Mouse (Mus musculus) forebrain, embryonic 14.5 days (tissue): ENCODE data around the gene Rhog. TPM values are rescaled to one million over a fixed set of nuclear protein-coding genes. Genes with fewer than 3 reads are reported as not detected.
A peak's percentile ranks its signal among the peaks of the same experiment; 100 is the strongest.

Experiments
- ATAC-seq: fragments of 200-750 bp; cut with Nextera tagmentation; 2 replicates; pipeline ENCODE4 v1.8.0; 2017; ENCODE audit warnings: mild to moderate bottlenecking, moderate library complexity
- DNase-seq: peaks from one replicate; pipeline ENCODE4 v3.0.0-alpha.2; 2015; ENCODE audit warnings: low spot score
- H3K27ac ChIP-seq: fragments of 300-500 bp; sonication (generic); 2 replicates; pipeline ENCODE4 v1.5.1; 2014; ENCODE audit warnings: low read depth, mild to moderate bottlenecking, control low read depth, low read length, moderate library complexity
- H3K27me3 ChIP-seq: fragments of 300-500 bp; sonication (generic); replicated peaks from 2 replicates; pipeline ENCODE4 v1.6.1; 2014; ENCODE audit warnings: low read length, control low read depth, mixed read lengths; ENCODE audit not compliant: control insufficient read depth, insufficient read depth
- H3K36me3 ChIP-seq: fragments of 300-500 bp; sonication (generic); 2 replicates; pipeline ENCODE4 v1.6.1; 2014; ENCODE audit warnings: low read length, control low read depth; ENCODE audit not compliant: control insufficient read depth, insufficient read depth
- H3K4me1 ChIP-seq: fragments of 300-500 bp; sonication (generic); 2 replicates; pipeline ENCODE4 v1.6.1; 2014; ENCODE audit warnings: antibody characterized with exemption, low read length, control low read depth; ENCODE audit not compliant: control insufficient read depth, insufficient read depth
- H3K4me2 ChIP-seq: fragments of 300-500 bp; sonication (generic); 2 replicates; pipeline ENCODE4 v1.6.1; 2014; ENCODE audit warnings: mild to moderate bottlenecking, control low read depth, low read length
- H3K4me3 ChIP-seq: fragments of 300-500 bp; sonication (generic); 2 replicates; pipeline ENCODE4 v1.5.1; 2014; ENCODE audit warnings: low read depth, low read length, control low read depth
- H3K9ac ChIP-seq: fragments of 300-500 bp; sonication (generic); 2 replicates; pipeline ENCODE4 v1.6.1; 2014; ENCODE audit warnings: mild to moderate bottlenecking, low read length, control low read depth, moderate library complexity
- H3K9me3 ChIP-seq: fragments of 300-500 bp; sonication (generic); replicated peaks from 2 replicates; pipeline ENCODE4 v1.6.1; 2016; ENCODE audit warnings: low read length, control low read depth, mixed read lengths; ENCODE audit not compliant: control insufficient read depth
- WGBS: fragments of 180-500 bp; shearing (Covaris S2); extraction: QIAGEN DNeasy Blood & Tissue Kit; methylation state at CpG from one replicate; pipeline ENCODE4 v1.1.7; 2014; 5-methylcytosine and 5-hydroxymethylcytosine counted together
- polyA plus RNA-seq: library from polyadenylated mRNA; unstranded; fragments of >200 nt; fragmentation: Nextera tagmentation; extraction: Ambion mirVana; gene quantifications from 2 replicates; pipeline ENCODE4 v1.2.1, GENCODE M21; 2014

The Rhog gene
- polyA plus RNA-seq, 1 experiment from 2014 or later = 22.0 TPM

- DNase-seq (no peak), ATAC-seq (no peak)
- peaks cover 54% of the 10 kb centered on the region for H3K36me3 ChIP-seq
- H3K9me3 ChIP-seq = no peaks in the 10 kb centered on the region
- 95% methylated on average over 16 of the region's 16 CpGs for whole genome bisulfite sequencing
- H3K27me3 ChIP-seq = no peaks in the 10 kb centered on the region
- no peak overlapping the region for H3K4me2 ChIP-seq
- H3K9ac ChIP-seq = no peak overlapping the region
- no peaks in the 10 kb centered on the region for H3K4me1 ChIP-seq
- H3K27ac ChIP-seq = no peak overlapping the region
- H3K4me3 ChIP-seq = no peak overlapping the region
Observed at GRCm38 (mm10) chr7:102239591-102239990, 16.3 kb downstream of the Rhog start.

- H3K4me1 ChIP-seq = no peaks in the 10 kb centered on the region
- no peaks in the 10 kb centered on the region for H3K27me3 ChIP-seq
- WGBS = 92% methylated on average over 8 of the region's 8 CpGs
- no peak overlapping the region for H3K9ac ChIP-seq
- ATAC-seq (no peak), DNase-seq (no peak)
- H3K36me3 ChIP-seq = peaks cover 54% of the 10 kb centered on the region
- no peak overlapping the region for H3K4me3 ChIP-seq
- no peaks in the 10 kb centered on the region for H3K9me3 ChIP-seq
- H3K27ac ChIP-seq = no peak overlapping the region
- no peak overlapping the region for H3K4me2 ChIP-seq
Observed at GRCm38 (mm10) chr7:102238686-102239286, 17.1 kb downstream of the Rhog start.

- DNase-seq (no peak), ATAC-seq (no peak)
- Histone ChIP-seq H3K9ac (no peak overlapping the region), H3K4me3 (no peak overlapping the region), H3K36me3 (peaks cover 33% of the 10 kb centered on the region), H3K9me3 (no peaks in the 10 kb centered on the region), H3K27me3 (no peaks in the 10 kb centered on the region), H3K4me1 (no peaks in the 10 kb centered on the region), H3K27ac (no peak overlapping the region), H3K4me2 (no peak overlapping the region)
- 81% methylated on average over 4 of the region's 4 CpGs for WGBS
Observed at GRCm38 (mm10) chr7:102233059-102233458, 22.8 kb downstream of the Rhog start.

DNA sequence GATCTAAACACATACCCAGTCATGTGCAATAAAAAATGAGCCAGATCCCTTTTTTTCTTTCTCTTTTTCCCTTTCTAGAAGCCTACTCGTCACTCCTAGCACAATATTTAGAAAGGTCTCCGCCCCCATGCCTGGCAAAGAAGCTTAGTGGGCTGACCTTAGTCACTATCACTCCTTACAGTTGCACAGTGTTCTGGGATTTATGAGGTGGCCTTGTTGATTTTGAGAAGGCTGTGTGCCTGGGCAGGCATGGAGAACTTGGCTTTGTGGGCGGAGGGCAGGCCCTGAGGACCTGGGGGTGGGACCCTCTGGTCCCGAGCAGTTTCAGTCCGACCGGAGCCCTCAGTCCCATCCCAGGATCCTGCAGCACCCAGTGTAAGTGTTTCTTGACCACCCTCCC is 26.0 kb downstream of the Rhog start:
- WGBS = 91% methylated on average over 6 of the region's 6 CpGs
- H3K27ac ChIP-seq = no peak overlapping the region
- ATAC-seq = no peak
- peaks cover 8% of the 10 kb centered on the region; the same call in 1 of the 2 replicates for H3K36me3 ChIP-seq
- DNase-seq = no peak
- H3K27me3 ChIP-seq = no peaks in the 10 kb centered on the region
- no peak overlapping the region for H3K9ac ChIP-seq
- no peak overlapping the region for H3K4me2 ChIP-seq
- H3K9me3 ChIP-seq = no peaks in the 10 kb centered on the region
- no peaks in the 10 kb centered on the region for H3K4me1 ChIP-seq
- H3K4me3 ChIP-seq = no peak overlapping the region

GRCm38 (mm10) chr7:102228049-102228670 is 27.7 kb downstream of the Rhog start:
- 94% methylated on average over 4 of the region's 4 CpGs for WGBS
- Histone ChIP-seq H3K9me3 (no peaks in the 10 kb centered on the region), H3K4me1 (no peaks in the 10 kb centered on the region), H3K27ac (no peak overlapping the region), H3K27me3 (no peaks in the 10 kb centered on the region), H3K9ac (no peak overlapping the region), H3K4me3 (no peak overlapping the region), H3K36me3 (0 out of 2 replicates have a peak, but pooled peaks cover 8% of the 10 kb centered on the region), H3K4me2 (no peak overlapping the region)
- ATAC-seq = no peak
- DNase-seq = no peak

DNA sequence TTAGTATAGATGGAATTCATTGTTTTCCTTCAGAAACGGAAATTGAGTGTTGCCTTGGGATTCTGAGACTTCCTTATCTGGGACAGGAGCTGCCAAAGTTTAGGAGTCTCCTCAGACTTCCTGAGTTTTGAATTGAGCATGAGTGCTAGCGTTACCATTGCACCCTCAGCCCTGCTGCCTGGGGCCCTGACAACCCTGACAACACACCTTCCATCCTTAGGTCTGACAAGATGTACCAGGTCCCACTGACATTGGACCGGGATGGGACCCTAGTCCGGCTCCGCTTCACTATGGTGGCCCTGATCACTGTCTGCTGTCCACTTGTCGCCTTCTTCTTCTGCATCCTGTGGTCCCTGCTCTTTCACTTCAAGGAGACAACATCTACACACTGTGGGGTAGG is 29.8 kb downstream of the Rhog start:
- ATAC-seq = no peak
- Histone ChIP-seq H3K27me3 (no peaks in the 10 kb centered on the region), H3K4me3 (no peak overlapping the region), H3K36me3 (0 out of 2 replicates have a peak, but pooled peaks cover 8% of the 10 kb centered on the region), H3K9me3 (no peaks in the 10 kb centered on the region), H3K4me1 (no peaks in the 10 kb centered on the region), H3K27ac (no peak overlapping the region), H3K4me2 (no peak overlapping the region), H3K9ac (no peak overlapping the region)
- DNase-seq = no peak
- 93% methylated on average over 6 of the region's 6 CpGs for WGBS

DNA sequence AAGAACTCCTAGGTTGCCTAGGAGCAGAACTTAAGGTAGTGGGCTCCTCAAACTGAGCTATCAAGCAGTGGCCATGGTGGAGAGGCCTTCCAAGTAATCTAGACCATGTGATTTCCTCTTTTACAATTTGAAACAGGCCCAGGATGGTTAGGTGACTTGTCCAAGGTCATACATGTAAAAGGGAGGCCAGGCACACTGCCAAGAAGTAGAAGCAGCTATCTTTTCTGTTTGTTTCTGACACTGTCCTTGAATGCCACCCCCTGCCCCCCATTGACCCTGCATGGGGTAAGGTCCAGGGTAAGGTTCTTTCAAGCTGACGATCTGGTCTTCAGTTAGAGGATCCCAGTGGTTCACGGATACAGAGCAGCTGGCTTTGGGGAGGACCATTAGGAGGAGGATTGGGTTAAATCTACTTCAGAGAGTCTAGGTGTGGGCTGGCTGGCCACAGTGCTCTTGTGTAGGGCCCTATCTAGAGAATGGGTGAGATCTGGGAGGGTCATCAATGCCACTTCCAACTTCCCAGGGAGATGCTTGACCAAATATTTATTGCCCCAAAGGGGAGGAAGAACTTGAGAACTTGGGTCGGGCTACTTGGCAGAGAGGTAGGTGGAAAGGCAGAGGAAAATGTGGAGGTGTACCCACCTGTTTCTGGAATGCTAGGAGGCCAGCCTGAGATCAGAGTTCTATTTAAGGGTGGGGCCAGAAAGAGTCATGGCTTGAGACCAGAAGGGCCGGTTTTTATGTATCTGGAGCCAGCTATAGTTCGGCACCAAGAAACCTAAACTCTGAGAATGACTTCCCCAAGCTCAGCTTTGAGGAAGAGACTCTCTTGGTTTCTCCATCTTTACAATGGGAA is 31.7 kb downstream of the Rhog start:
- Histone ChIP-seq H3K4me1 (no peaks in the 10 kb centered on the region), H3K9ac (no peak overlapping the region), H3K27ac (no peak overlapping the region), H3K27me3 (no peaks in the 10 kb centered on the region), H3K9me3 (no peaks in the 10 kb centered on the region), H3K4me2 (no peak overlapping the region), H3K4me3 (no peak overlapping the region), H3K36me3 (0 out of 2 replicates have a peak, but pooled peaks cover 2% of the 10 kb centered on the region)
- WGBS = 93% methylated on average over 5 of the region's 5 CpGs
- DNase-seq = no peak
- ATAC-seq = no peak

DNA sequence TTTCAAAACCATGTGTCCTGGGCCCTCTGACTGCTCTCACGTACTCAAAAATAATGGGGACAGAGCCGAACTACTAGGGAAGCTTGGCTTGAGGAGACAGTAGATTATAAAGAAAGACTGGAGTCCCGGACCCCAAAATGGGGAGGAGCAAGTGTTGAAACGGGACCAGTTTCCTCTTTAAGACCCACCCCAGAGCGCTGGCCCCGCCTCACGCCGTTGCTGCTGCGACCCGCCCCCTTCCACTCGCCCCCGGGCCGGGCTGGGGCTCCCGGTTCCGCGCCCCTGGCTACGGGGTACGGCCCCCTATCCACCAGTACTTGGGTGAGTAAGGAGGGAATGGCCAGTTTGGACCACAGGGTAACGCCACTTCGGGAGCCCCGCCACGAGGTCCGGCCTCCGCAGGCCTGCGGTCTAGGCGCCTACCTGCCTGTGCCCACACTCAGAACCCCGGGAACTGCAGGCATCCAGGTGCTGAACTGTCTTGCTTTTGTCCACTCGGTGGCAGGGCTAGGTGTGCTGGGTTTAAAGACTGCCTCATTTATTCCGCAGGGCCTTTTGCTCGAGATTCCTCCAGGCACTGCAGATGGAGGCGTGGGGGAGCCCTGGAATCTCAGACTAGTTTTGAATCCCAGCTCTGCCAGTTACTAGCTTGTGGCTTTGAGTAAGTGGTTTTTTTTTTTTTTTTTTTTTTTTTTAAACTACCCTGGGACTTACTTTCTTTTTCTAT is 32.9 kb downstream of the Rhog start:
- Histone ChIP-seq H3K9me3 (no peaks in the 10 kb centered on the region), H3K27ac (0 out of 2 replicates have a peak overlapping the region, but pooled peaks have one; percentile 33), H3K4me3 (peak overlapping the region; percentile 60), H3K4me1 (no peaks in the 10 kb centered on the region), H3K4me2 (peak overlapping the region; percentile 88), H3K27me3 (no peaks in the 10 kb centered on the region), H3K9ac (peak overlapping the region; percentile 74), H3K36me3 (no peaks in the 10 kb centered on the region)
- WGBS = under 1% methylated on average over 27 of the region's 31 CpGs
- DNase-seq = peak; percentile 70
- peak; percentile 91 for ATAC-seq
